Mouse (Mus musculus) hematopoietic stem cell, adult 5-6 weeks (primary cell): ENCODE data around the gene Krt88. TPM values are rescaled to one million over a fixed set of nuclear protein-coding genes. Genes with fewer than 3 reads are reported as not detected.

Experiments used
- ATAC-seq, 2 experiments: fragments of 125-278 bp in 1 of 2; replicated peaks in 1 of 2; 2 replicates each; pipeline ENCODE4 v1.8.0; 2016 to 2017; ENCODE audit warnings: inconsistent platforms in 2 of 2, mild to moderate bottlenecking in 2 of 2, moderate number of reproducible peaks in 2 of 2, low read depth in 1 of 2, moderate TSS enrichment in 1 of 2; ENCODE audit not compliant: low FRiP score in 2 of 2, poor library complexity in 2 of 2, severe bottlenecking in 2 of 2, insufficient read depth in 1 of 2, low TSS enrichment in 1 of 2
- total RNA-seq: library from RNA; stranded (forward); fragments of 172-1452, 232-1000 nt; gene quantifications from 2 replicates; pipeline ENCODE4 v1.2.3, GENCODE M21; 2017

Krt88 gene
- total RNA-seq, 1 experiment from 2014 or later, result not detected

- no peak for ATAC-seq
Observed at GRCm38 (mm10) chr15:101459283-101459682, 11.7 kb downstream of the Krt88 start.

GRCm38 (mm10) chr15:101463651-101464050 lies 16.1 kb downstream of the Krt88 start, which contains the start of gene Krt81:
TSS of gene Krt81 (minus strand) at chr15:101463751.
- ATAC-seq, result no peak

- peak; percentile 43 to 62; a peak in 1 of 4 replicates for ATAC-seq
Observed at GRCm38 (mm10) chr15:101469093-101469492, 21.5 kb downstream of the Krt88 start.

GRCm38 (mm10) chr15:101472952-101473528 lies 25.5 kb downstream of the Krt88 start, which contains the start of gene Krt86:
TSS of gene Krt86 (plus strand) at chr15:101473478.
- peak in 1 of 2 experiments; percentile 25; a peak in 2 of 4 replicates for ATAC-seq

- peak; percentile 65 to 68; a peak in 3 of 4 replicates for ATAC-seq
Observed at GRCm38 (mm10) chr15:101479007-101479665, 31.6 kb downstream of the Krt88 start.

- no peak for ATAC-seq
Observed at GRCm38 (mm10) chr15:101479666-101480060, 32.1 kb downstream of the Krt88 start.

- ATAC-seq, result no peak
Observed at GRCm38 (mm10) chr15:101482056-101482455, 34.5 kb downstream of the Krt88 start.

GRCm38 (mm10) chr15:101483646-101484045 lies 36.1 kb downstream of the Krt88 start:
- no peak for ATAC-seq

GRCm38 (mm10) chr15:101484939-101485338 lies 37.4 kb downstream of the Krt88 start:
- peak; percentile 17 to 19; a peak in 1 of 4 replicates for ATAC-seq

- ATAC-seq, result 0 out of 4 replicates have a peak, but pooled peaks of 1 of the 2 experiments have one; percentile 17
Observed at GRCm38 (mm10) chr15:101485911-101486635, 38.5 kb downstream of the Krt88 start.

GRCm38 (mm10) chr15:101491431-101491830 lies 43.9 kb downstream of the Krt88 start, which contains the start of gene Krt83:
TSS of gene Krt83 (minus strand) at chr15:101491512.
- no peak for ATAC-seq

- no peak for ATAC-seq
Observed at GRCm38 (mm10) chr15:101492718-101493117, 45.2 kb downstream of the Krt88 start.

GRCm38 (mm10) chr15:101493713-101494112 lies 46.2 kb downstream of the Krt88 start:
- no peak for ATAC-seq

GRCm38 (mm10) chr15:101494203-101494602 lies 46.7 kb downstream of the Krt88 start:
- ATAC-seq, result no peak

GRCm38 (mm10) chr15:101495266-101495665 lies 47.7 kb downstream of the Krt88 start:
- no peak for ATAC-seq

GRCm38 (mm10) chr15:101497181-101497580 lies 49.6 kb downstream of the Krt88 start:
- no peak for ATAC-seq
